Mouse (Mus musculus) hindbrain, embryonic 10.5 days (tissue): Measurements from ENCODE around the gene Mecom. TPM values are rescaled to one million over a fixed set of nuclear protein-coding genes. Genes with fewer than 3 reads are reported as not detected.

ENCODE experiments used
- DNase-seq: peaks from one replicate; pipeline ENCODE4 v3.0.0-alpha.2; 2017; ENCODE audit warnings: low spot score
- H3K27ac ChIP-seq: fragments of 300-500 bp; sonication (generic); 2 replicates; pipeline ENCODE4 v1.5.1; 2016; ENCODE audit warnings: mild to moderate bottlenecking, moderate library complexity
- H3K27me3 ChIP-seq: fragments of 300-500 bp; sonication (generic); 2 replicates; pipeline ENCODE4 v1.6.1; 2016; ENCODE audit warnings: mild to moderate bottlenecking; ENCODE audit not compliant: poor library complexity, insufficient read depth, severe bottlenecking
- H3K36me3 ChIP-seq: fragments of 300-500 bp; sonication (generic); 2 replicates; pipeline ENCODE4 v1.6.1; 2016; ENCODE audit warnings: mild to moderate bottlenecking, moderate library complexity
- H3K4me1 ChIP-seq: fragments of 300-500 bp; sonication (generic); replicated peaks from 2 replicates; pipeline ENCODE4 v1.6.1; 2016; ENCODE audit warnings: mild to moderate bottlenecking
- H3K4me3 ChIP-seq: fragments of 300-500 bp; sonication (generic); 2 replicates; pipeline ENCODE4 v1.5.1; 2016; ENCODE audit warnings: mild to moderate bottlenecking, moderate library complexity
- H3K9me3 ChIP-seq: fragments of 300-500 bp; sonication (generic); 2 replicates; pipeline ENCODE4 v1.6.1; 2016; ENCODE audit warnings: mild to moderate bottlenecking, moderate library complexity
- WGBS: fragments of 180-500 bp; shearing (Covaris S2); methylation state at CpG from one replicate; pipeline ENCODE4 v1.1.7; 2016; 5-methylcytosine and 5-hydroxymethylcytosine counted together
- polyA plus RNA-seq: library from polyadenylated mRNA; unstranded; fragments of >200 nt; fragmentation: Nextera tagmentation; extraction: Ambion mirVana; gene quantifications from 2 replicates; pipeline ENCODE4 v1.2.1, GENCODE M21; 2016

The Mecom gene
- polyA plus RNA-seq, 1 experiment from 2014 or later: 25.8 TPM

DNA sequence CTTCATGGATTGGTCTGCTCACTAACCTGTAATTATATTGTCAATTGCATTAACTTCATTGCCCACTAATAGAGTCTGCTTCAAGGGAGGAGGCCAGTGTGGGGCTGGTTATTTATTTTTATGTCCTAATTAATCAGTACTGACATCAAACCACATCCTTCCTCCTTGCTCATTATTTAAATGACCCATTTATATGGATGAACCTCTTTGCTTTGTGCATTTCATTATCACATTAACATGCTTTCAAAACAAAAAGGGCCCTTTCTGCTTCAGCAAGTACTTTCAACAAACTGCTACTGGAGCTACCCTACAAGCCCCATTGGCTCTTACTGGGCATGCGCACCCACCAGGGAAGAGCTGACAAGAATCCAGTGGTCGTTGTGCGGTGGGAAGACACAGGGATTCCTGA lies 393.9 kb downstream of the Mecom start:
- Histone ChIP-seq H3K36me3 (no peaks in the 10 kb centered on the region), H3K4me3 (no peak overlapping the region), H3K27me3 (no peaks in the 10 kb centered on the region), H3K9me3 (no peaks in the 10 kb centered on the region), H3K4me1 (peaks cover 15% of the 10 kb centered on the region; the same call in 1 of the 2 replicates), H3K27ac (no peak overlapping the region)
- no peak for DNase-seq
- WGBS: 56% methylated on average over 3 of the region's 3 CpGs

DNA sequence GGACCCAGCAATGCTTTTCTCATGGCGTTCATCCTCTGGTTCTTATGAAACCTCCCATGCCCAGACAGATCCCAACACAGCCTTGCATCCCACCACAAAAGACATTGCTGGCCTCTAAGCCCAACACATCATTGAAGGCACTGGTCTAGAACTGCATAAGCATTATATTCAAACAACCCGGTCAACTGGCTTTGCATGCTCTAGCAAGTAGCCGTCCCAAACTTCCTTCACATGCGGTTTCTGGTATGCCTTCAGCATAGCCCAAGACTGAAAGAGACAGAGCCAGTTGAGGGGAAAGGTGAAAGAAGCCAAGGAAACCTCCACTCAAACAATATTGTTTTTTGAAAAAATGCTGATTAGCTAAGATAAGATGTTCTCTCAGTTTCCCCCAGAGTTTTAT lies 397.7 kb downstream of the Mecom start:
- Histone ChIP-seq H3K27me3 (no peaks in the 10 kb centered on the region), H3K9me3 (no peaks in the 10 kb centered on the region), H3K27ac (no peak overlapping the region), H3K36me3 (no peaks in the 10 kb centered on the region), H3K4me1 (peaks cover 12% of the 10 kb centered on the region; the same call in 1 of the 2 replicates), H3K4me3 (no peak overlapping the region)
- peak; percentile 9 for DNase-seq
- WGBS: 87% methylated on average over 4 of the region's 4 CpGs

DNA sequence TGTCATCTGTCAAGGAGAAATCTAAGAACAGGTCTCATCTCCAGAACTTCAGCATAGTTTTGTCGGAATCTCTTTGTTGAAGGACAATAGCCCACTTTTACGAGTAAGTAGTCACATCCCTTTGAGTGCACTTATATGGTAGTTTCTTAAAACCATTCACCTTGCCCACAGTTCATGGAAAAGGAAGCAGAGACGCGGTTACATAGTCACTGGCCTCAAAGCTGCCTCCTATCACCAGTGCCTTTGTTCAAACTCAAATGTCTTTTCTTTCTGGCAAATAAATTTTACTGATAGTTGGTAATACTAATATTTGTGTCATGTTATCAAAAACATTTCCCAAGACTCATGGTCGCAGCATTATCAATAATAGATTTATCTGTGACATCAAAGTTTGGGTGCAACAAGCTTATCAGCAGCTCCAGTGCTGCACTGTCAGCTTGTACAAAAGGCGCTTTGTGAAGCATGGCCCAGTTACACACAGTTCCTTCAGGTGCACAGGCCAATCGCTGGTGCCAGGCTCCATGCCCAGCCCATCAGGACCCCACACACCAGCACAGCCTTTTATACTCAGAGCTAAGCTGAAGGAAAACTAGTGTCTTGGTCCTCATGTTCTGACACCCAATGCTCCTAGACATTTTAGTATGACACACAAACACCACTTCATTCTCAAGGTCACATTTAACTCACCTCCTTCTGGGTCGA lies 399.3 kb downstream of the Mecom start:
- Histone ChIP-seq H3K36me3 (no peaks in the 10 kb centered on the region), H3K4me3 (no peak overlapping the region), H3K4me1 (peaks cover 16% of the 10 kb centered on the region), H3K9me3 (no peaks in the 10 kb centered on the region), H3K27ac (no peak overlapping the region), H3K27me3 (no peaks in the 10 kb centered on the region)
- no peak for DNase-seq
- WGBS: 88% methylated on average over 8 of the region's 8 CpGs

DNA sequence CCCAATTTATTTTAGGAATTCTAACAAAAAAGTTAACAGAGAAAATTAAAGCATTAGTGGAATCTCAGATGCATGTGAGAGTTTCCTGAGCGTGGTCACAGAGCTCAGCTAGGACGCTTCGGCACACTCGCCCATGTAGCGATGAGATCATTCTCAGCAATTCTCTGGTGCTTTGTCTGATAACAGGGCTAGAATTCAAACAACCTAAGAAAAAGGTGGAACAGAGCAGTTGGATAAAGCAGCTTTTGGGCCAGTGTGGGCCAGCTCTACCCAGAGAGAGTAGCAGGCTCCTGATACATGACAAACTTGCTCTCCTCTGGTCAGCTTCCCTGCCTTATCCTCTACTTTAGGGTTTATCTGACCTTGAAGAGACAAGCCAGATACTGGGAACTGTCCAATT lies 402.8 kb downstream of the Mecom start:
- H3K4me3 ChIP-seq: no peak overlapping the region
- no peaks in the 10 kb centered on the region for H3K36me3 ChIP-seq
- peaks cover 15% of the 10 kb centered on the region for H3K4me1 ChIP-seq
- H3K27ac ChIP-seq: no peak overlapping the region
- WGBS: 93% methylated on average over 5 of the region's 5 CpGs
- no peak for DNase-seq
- no peaks in the 10 kb centered on the region for H3K9me3 ChIP-seq
- H3K27me3 ChIP-seq: no peaks in the 10 kb centered on the region

DNA sequence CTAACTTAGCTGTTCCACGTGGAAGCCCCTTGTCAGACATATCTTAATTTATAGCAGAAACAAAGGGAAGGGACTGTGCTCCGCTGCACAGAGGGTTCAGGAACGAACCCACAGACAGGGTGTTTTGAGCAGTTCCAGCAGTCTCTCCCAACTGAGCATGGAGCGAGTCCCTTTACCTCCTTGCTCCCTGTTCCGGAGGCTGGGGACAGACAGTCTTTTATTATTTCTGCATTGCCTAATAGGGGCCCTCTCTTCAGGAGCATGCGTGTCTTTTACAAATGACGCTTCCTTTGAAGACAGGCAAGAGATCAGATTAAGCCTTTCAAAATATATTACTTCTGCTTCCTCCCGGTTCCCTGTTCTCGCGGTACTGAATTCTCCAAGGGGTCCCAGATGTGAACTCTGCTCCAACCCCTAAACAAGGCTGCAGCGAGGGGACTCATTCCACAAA lies 403.8 kb downstream of the Mecom start:
- peaks cover 15% of the 10 kb centered on the region for H3K4me1 ChIP-seq
- H3K27ac ChIP-seq: peak overlapping the region; percentile 43; the same call in 1 of the 2 replicates
- no peaks in the 10 kb centered on the region for H3K36me3 ChIP-seq
- WGBS: 44% methylated on average over 11 of the region's 11 CpGs
- H3K4me3 ChIP-seq: no peak overlapping the region
- DNase-seq: peak; percentile 10
- H3K27me3 ChIP-seq: no peaks in the 10 kb centered on the region
- no peaks in the 10 kb centered on the region for H3K9me3 ChIP-seq

DNA sequence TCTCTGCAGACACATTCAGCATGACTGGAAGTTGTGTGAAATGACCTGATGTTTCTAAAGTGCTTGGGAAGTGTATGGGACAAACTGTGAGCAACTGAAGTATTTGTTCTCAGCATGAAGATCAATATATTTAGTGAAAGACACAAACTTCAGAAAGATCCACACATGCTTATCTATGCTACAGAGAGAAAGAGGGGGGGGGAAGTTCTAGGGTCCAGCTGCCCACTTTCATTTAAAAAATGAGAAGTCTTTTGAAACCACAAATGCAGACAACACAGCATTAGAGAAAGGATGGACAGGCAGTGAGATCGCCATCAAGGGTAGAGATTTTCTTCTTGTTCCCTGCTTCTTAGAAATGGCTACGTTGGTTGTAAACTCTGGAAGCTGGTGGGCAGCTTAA lies 404.4 kb downstream of the Mecom start:
- H3K4me3 ChIP-seq: no peak overlapping the region
- H3K27me3 ChIP-seq: no peaks in the 10 kb centered on the region
- no peaks in the 10 kb centered on the region for H3K9me3 ChIP-seq
- 82% methylated on average over 2 of the region's 2 CpGs for WGBS
- peaks cover 15% of the 10 kb centered on the region for H3K4me1 ChIP-seq
- 0 out of 2 replicates have a peak overlapping the region, but pooled peaks have one; percentile 43 for H3K27ac ChIP-seq
- DNase-seq: no peak
- no peaks in the 10 kb centered on the region for H3K36me3 ChIP-seq

DNA sequence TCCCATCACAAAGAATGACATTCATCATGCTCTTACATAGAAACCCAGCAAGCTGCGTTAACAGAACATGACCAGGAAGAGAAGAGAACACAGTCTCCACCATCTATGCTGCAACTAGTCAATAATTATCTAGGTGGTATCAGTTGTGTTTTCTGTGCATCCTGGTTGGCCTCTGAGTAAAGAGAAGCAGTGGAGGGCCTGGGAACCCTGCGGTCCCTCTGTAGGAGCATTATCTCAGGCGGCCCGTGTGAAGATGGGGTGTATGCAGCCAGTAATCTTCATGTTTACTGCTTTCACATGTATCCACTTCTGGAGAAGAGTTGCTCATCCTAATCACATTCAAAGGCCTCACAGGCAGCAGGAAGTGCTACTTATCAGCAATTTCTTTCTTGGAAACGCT lies 407.5 kb downstream of the Mecom start:
- Histone ChIP-seq H3K4me3 (no peak overlapping the region), H3K36me3 (no peaks in the 10 kb centered on the region), H3K4me1 (peaks cover 15% of the 10 kb centered on the region), H3K27ac (no peak overlapping the region), H3K9me3 (no peaks in the 10 kb centered on the region), H3K27me3 (no peaks in the 10 kb centered on the region)
- no peak for DNase-seq
- WGBS: 85% methylated on average over 5 of the region's 5 CpGs

DNA sequence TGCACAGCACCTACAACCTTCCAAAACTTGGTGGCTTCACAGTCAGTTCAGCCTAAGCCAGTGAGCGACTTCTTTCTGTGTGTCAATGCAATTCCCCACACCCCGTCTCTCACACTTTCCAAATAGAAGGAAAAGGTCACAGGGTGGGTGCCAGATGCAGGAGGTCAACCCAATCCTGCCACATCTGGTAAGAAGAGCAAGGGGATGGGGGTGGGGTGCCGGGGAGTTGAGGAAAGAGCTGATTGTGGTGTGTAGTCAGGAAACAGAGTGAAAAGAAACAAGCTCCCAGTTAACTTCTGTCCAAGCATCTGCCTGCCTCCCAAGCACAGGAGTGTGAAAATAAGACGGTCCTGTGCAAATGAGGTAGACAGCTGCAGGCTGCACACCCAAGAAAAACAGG lies 408.1 kb downstream of the Mecom start:
- H3K4me3 ChIP-seq: no peak overlapping the region

DNA sequence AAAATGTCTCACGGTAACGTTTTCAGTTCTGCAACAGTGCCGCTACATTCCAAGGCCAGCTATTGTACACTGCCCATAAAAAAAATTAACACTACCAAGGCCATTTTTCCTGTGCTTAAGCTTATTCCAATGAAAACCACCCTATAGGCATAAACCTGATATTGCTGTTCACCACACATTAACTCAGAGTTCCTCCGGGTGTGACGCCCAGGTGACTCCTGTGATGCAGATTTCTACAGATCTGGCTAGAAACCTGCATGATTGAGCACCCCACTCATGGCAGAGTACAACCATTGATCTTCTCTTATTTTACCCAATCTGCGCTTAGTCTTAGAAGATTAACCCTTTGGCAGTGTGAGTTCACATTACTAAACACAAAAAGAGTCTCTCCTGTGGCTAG lies 409.2 kb downstream of the Mecom start:
- H3K36me3 ChIP-seq: no peaks in the 10 kb centered on the region
- 96% methylated on average over 6 of the region's 6 CpGs for WGBS
- no peaks in the 10 kb centered on the region for H3K9me3 ChIP-seq
- H3K27ac ChIP-seq: no peak overlapping the region
- peaks cover 5% of the 10 kb centered on the region for H3K4me1 ChIP-seq
- no peaks in the 10 kb centered on the region for H3K27me3 ChIP-seq
- H3K4me3 ChIP-seq: no peak overlapping the region
- DNase-seq: no peak

More for the DNA sequence above, 408.1 kb downstream of the Mecom start:
- DNase-seq: peak; percentile 20
- no peaks in the 10 kb centered on the region for H3K27me3 ChIP-seq
- WGBS: 58% methylated on average over 4 of the region's 4 CpGs
- no peaks in the 10 kb centered on the region for H3K36me3 ChIP-seq
- H3K4me1 ChIP-seq: peaks cover 15% of the 10 kb centered on the region
- no peaks in the 10 kb centered on the region for H3K9me3 ChIP-seq
- H3K27ac ChIP-seq: no peak overlapping the region

DNA sequence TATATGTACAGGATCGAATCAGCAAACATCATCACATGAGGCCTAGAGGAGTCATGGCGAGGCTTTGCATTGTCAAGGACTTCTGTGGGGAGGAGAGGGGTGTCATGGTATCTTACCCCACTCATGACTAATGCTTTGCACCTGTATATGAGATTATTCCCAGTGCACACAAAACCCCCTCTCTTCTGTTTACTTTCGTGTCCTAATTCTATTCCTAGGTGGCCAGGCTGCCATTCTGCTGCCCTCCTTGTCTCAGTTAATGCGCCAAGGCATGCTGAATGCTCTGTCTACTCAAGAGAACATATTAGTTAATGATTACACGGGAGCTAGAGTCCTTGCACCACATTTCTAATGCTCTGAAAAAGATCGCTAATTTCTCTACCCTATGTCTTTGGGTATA lies 412.0 kb downstream of the Mecom start:
- no peak overlapping the region for H3K4me3 ChIP-seq
- DNase-seq: no peak
- 87% methylated on average over 6 of the region's 6 CpGs for WGBS

DNA sequence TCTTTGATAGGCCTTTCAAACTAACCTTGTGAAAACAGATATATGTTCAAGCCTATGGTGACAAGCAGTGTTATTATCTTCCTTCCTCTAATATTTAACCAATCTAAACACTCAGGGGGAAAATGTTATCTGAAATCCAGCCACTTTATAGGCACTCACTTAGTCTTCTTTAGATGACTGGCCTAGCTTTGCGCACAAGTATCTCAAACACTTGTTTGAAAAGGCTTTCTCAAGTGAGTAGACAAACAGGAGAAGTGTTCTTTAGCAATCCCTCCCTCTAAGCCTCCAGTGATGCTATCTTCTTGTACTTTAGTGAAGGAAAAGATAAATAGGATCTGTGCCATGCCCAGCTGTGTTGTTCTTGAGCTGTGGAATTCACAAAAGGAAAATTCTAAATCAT lies 412.7 kb downstream of the Mecom start:
- no peaks in the 10 kb centered on the region; the same call in 1 of the 2 replicates for H3K4me1 ChIP-seq
- no peaks in the 10 kb centered on the region for H3K27me3 ChIP-seq
- no peak overlapping the region for H3K4me3 ChIP-seq
- DNase-seq: no peak
- no peak overlapping the region for H3K27ac ChIP-seq
- H3K9me3 ChIP-seq: no peaks in the 10 kb centered on the region
- 94% methylated on average over 1 of the region's 1 CpGs for WGBS
- H3K36me3 ChIP-seq: no peaks in the 10 kb centered on the region

More for the DNA sequence above, 412.0 kb downstream of the Mecom start:
- no peak overlapping the region for H3K27ac ChIP-seq
- peaks cover 4% of the 10 kb centered on the region for H3K4me1 ChIP-seq
- no peaks in the 10 kb centered on the region for H3K27me3 ChIP-seq
- no peaks in the 10 kb centered on the region for H3K36me3 ChIP-seq
- H3K9me3 ChIP-seq: no peaks in the 10 kb centered on the region

DNA sequence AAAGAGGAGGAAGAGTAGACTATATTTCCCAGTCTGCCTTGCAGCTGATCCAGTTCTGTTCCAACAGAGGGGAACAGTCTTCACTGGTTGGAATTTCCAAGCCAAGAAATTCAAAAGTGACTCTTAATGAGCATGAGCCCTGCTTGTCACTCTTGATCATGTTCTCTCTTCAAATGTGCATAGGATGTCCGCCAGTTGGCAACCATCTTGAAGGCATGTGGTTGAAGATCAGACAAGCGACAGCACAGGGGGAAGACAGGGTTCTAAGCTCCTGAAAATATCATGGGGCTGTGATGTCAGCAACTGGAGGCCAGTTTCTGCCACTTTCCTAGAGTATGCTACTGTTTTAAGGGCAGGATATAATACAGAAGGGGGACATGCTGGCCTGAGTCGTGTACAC lies 414.8 kb downstream of the Mecom start:
- no peak for DNase-seq
- Histone ChIP-seq H3K4me1 (no peaks in the 10 kb centered on the region), H3K27ac (no peak overlapping the region), H3K4me3 (no peak overlapping the region), H3K9me3 (no peaks in the 10 kb centered on the region), H3K36me3 (no peaks in the 10 kb centered on the region), H3K27me3 (no peaks in the 10 kb centered on the region)
- WGBS: 84% methylated on average over 3 of the region's 3 CpGs

DNA sequence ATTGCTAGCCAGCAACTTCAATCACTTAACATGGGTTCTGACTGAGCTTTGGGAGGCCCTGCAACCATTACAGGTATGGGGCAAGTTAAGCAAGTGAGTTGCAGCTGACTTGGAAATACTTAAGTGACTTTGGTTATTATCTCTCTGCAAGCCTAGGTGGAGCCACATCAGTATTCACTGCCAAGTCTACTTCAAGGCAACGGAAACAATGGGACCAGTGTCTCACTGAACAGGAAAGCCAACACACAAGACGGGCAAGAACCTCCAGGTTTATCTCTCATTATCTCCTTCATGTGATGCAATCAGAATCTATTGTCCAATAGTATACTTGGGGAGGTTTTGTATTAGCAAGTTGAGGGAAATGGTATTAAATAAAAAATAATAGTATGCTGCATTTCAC lies 415.4 kb downstream of the Mecom start:
- DNase-seq: no peak
- Histone ChIP-seq H3K4me1 (no peaks in the 10 kb centered on the region), H3K9me3 (no peaks in the 10 kb centered on the region), H3K4me3 (no peak overlapping the region), H3K27ac (no peak overlapping the region), H3K36me3 (no peaks in the 10 kb centered on the region), H3K27me3 (no peaks in the 10 kb centered on the region)
- WGBS: 88% methylated on average over 2 of the region's 2 CpGs

DNA sequence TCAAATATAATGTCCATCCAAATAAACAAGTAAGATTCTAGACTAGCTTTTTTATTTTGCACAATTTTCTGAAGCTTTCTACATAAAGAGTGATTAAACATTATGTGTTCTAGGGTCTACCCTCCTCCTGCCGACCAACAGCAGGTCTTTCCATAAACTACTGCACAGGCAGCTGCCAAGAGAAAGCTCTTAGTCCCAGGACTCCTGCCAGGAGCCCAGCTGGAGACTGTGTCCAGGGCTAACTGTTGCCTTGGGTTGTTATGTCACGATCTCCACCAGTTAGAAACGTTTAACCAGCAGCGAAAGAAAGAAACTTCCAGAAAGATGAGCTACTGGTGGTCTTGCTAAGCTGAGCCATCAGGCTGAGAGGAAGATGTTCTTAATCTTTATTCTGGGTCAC lies 417.3 kb downstream of the Mecom start:
- no peak for DNase-seq
- no peaks in the 10 kb centered on the region for H3K36me3 ChIP-seq
- no peak overlapping the region for H3K4me3 ChIP-seq
- 60% methylated on average over 4 of the region's 4 CpGs for WGBS
- no peaks in the 10 kb centered on the region for H3K27me3 ChIP-seq
- no peaks in the 10 kb centered on the region for H3K4me1 ChIP-seq
- no peaks in the 10 kb centered on the region for H3K9me3 ChIP-seq
- no peak overlapping the region for H3K27ac ChIP-seq
